Mouse (Mus musculus) liver, embryonic 15.5 days (tissue): ENCODE measurements around the gene Nol4l. TPM values are rescaled to one million over a fixed set of nuclear protein-coding genes. Genes with fewer than 3 reads are reported as not detected.
"Not testable (repeated sequence)": the region's sequence is repeated elsewhere in the genome, so short reads cannot be mapped to it uniquely, and the experiment has no call there.

Experiments used
- ATAC-seq: fragments of 200-750 bp; cut with Nextera tagmentation; 2 replicates; pipeline ENCODE4 v1.8.0; 2017; ENCODE audit warnings: moderate number of reproducible peaks, mild to moderate bottlenecking, moderate library complexity; ENCODE audit not compliant: insufficient read depth
- H3K27ac ChIP-seq: fragments of 300-500 bp; sonication (generic); replicated peaks from 2 replicates; pipeline ENCODE4 v1.5.1; 2015; ENCODE audit warnings: mild to moderate bottlenecking, inconsistent platforms
- H3K27me3 ChIP-seq: fragments of 300-500 bp; sonication (generic); 2 replicates; pipeline ENCODE4 v1.6.1; 2015; ENCODE audit warnings: mild to moderate bottlenecking, inconsistent platforms
- H3K36me3 ChIP-seq: fragments of 300-500 bp; sonication (generic); replicated peaks from 2 replicates; pipeline ENCODE4 v1.6.1; 2015; ENCODE audit warnings: moderate library complexity, mild to moderate bottlenecking, inconsistent platforms
- H3K4me1 ChIP-seq: fragments of 300-500 bp; sonication (generic); replicated peaks from 2 replicates; pipeline ENCODE4 v1.6.1; 2015; ENCODE audit warnings: inconsistent platforms
- H3K4me2 ChIP-seq: fragments of 300-500 bp; sonication (generic); 2 replicates; pipeline ENCODE4 v1.6.1; 2015; ENCODE audit warnings: moderate library complexity, mild to moderate bottlenecking, inconsistent platforms
- H3K4me3 ChIP-seq: fragments of 300-500 bp; sonication (generic); replicated peaks from 2 replicates; pipeline ENCODE4 v1.5.1; 2015; ENCODE audit warnings: mild to moderate bottlenecking, inconsistent platforms
- H3K9ac ChIP-seq: fragments of 300-500 bp; sonication (generic); 2 replicates; pipeline ENCODE4 v1.6.1; 2015; ENCODE audit warnings: moderate library complexity, mild to moderate bottlenecking, inconsistent platforms
- H3K9me3 ChIP-seq: fragments of 300-500 bp; sonication (generic); replicated peaks from 2 replicates; pipeline ENCODE4 v1.6.1; 2016; ENCODE audit warnings: inconsistent platforms
- WGBS: fragments of 180-500 bp; shearing (Covaris S2); methylation state at CpG from one replicate; pipeline ENCODE4 v1.1.7; 2015; ENCODE audit warnings: mixed read lengths; ENCODE audit not compliant: insufficient replicate concordance; 5-methylcytosine and 5-hydroxymethylcytosine counted together
- polyA plus RNA-seq: library from polyadenylated mRNA; unstranded; fragments of >200 nt; fragmentation: Nextera tagmentation; extraction: Ambion mirVana; gene quantifications from 2 replicates; pipeline ENCODE4 v1.2.1, GENCODE M21; 2015

Nol4l gene
- polyA plus RNA-seq, 1 experiment from 2014 or later = 4.9 TPM

DNA sequence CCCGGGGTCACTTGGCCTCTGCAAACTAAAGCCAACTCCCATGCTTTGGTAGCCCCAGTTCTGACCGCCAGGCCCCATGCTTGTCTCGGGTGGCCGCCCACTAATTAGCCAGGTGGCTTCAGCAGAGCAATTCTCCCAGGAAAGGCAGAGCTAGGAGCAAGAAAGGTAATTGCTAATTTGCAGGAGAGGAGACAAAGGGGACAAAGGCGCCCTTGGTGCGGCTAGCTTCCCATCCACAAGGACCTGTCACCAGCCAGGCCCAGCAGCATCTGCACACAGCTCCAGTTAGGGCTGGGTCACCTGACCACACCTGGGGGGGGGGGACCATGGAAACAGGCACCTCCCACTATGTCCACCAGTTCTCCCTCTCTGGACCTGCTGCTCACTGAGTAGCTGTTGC, 18.2 kb downstream of the Nol4l start:
- no peak overlapping the region for H3K9ac ChIP-seq
- H3K4me3 ChIP-seq = no peak overlapping the region
- H3K9me3 ChIP-seq = no peaks in the 10 kb centered on the region
- no peak overlapping the region for H3K4me2 ChIP-seq
- peaks cover 88% of the 10 kb centered on the region for H3K4me1 ChIP-seq
- H3K36me3 ChIP-seq = no peaks in the 10 kb centered on the region
- 76% methylated on average over 6 of the region's 6 CpGs for WGBS
- ATAC-seq = no peak
- no peaks in the 10 kb centered on the region for H3K27me3 ChIP-seq
- no peak overlapping the region for H3K27ac ChIP-seq

DNA sequence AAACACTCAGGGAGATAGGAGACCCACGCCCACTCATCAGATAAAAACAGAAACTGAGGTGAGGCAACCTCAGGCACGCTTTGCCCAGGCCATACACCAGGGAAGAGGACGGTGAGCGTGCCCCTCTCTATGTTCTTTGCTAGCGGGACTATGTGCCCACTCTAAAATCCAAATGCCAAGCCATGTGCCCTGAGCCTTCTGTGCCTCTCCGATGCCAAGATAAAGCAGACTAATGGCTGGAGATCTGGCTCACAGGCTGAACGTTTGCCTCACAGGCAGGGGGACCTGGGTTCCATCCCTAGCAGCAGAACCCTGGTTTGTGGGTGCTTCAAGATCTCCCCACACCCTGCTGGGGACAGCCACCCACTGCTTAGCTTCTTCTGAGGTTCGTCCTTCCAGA, 19.6 kb downstream of the Nol4l start:
- 48% methylated on average over 8 of the region's 8 CpGs for WGBS
- Histone ChIP-seq H3K27ac (peak overlapping the region; percentile 30), H3K4me1 (peaks cover 88% of the 10 kb centered on the region), H3K27me3 (no peaks in the 10 kb centered on the region), H3K4me3 (no peak overlapping the region), H3K4me2 (peak overlapping the region; percentile 23), H3K36me3 (no peaks in the 10 kb centered on the region), H3K9me3 (no peaks in the 10 kb centered on the region), H3K9ac (peak overlapping the region; percentile 27; the same call in 1 of the 2 replicates)
- no peak for ATAC-seq

DNA sequence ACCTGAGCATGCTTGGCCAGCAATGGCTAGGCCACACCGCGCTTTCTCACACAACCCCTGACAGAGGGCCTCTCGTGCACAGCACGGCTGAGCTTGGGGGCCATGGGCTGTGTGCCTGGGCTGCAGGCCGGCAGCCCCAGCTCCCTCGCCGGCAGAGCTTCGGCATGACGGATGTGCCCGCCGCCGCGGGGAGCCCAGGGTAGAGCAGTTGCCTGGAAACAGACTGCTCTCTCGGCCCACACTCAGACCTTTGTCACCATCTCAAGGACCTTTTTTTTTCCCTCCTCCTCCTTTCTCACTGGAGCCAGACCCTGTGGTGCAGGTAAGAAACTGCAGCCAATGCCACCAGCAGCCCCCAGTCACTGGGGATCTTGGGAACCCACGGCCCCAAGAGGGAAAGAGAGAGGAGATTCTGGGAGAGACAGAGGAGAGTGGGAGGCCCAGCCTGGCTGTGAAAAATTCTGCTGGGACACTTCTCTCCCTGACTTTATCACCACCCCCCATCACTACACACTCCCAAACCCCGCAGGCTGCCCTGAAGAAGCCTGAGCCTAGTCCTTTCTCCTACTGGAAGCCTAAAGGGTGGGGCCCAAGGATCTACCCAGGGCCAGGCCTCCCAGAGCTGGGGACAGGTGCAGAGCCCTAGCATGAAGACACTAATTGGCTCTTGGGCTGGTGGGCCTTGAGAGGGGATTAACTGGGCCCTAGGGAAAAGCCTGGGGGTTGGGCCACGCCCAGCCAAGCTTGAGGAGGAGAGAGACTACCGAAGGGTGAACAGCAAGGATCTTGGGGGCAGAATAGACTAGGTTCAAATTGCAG, 20.4 kb downstream of the Nol4l start:
- peak overlapping the region; percentile 30; the same call in 1 of the 2 replicates for H3K27ac ChIP-seq
- 0 out of 2 replicates have a peak overlapping the region, but pooled peaks have one; percentile 15 for H3K9ac ChIP-seq
- H3K9me3 ChIP-seq = no peaks in the 10 kb centered on the region
- no peaks in the 10 kb centered on the region for H3K36me3 ChIP-seq
- no peak for ATAC-seq
- peak overlapping the region; percentile 23 for H3K4me2 ChIP-seq
- peaks cover 88% of the 10 kb centered on the region for H3K4me1 ChIP-seq
- no peak overlapping the region for H3K4me3 ChIP-seq
- no peaks in the 10 kb centered on the region for H3K27me3 ChIP-seq
- 32% methylated on average over 18 of the region's 18 CpGs for WGBS

DNA sequence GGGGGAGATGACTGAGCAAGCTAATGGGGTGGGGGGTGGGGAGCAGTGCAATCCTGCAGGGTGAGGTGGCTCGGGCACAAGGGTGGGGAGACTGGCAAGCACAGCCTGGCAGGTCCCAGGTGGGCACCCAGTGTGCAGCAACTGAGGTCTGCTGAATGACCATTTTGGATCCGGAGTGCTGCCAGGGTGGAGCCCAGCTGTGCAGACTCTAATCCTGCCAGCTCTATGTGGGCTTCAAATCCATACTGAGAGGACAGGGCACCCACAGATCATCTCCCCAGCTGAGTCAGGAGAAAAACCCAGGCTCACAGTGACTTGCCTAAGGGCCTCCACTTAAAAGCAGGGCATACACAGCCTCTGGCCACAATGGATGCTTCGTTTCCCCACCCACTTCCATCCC, 21.4 kb downstream of the Nol4l start:
- H3K4me2 ChIP-seq = no peak overlapping the region
- peaks cover 83% of the 10 kb centered on the region for H3K4me1 ChIP-seq
- H3K27ac ChIP-seq = no peak overlapping the region

DNA sequence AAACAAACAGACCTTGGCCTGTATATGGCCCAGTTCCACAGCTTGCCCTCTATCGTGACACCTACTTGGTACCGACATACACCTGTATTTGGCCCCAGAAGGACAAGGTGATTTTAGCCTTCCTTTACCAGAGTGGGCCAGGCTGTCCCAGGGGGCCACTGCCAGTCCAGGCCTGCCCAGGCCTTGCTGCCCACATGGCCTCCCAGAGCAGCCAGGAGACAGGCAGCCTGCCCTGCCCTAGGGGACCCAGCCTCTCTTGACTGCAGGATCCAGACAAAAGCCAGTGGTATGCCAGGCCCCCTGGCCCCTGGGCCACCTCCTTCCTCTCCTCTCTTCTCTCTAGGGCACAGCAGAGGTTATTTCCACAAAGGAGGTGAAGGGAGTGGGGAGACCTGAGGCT, 21.8 kb downstream of the Nol4l start:
- H3K9ac ChIP-seq = no peak overlapping the region
- peaks cover 79% of the 10 kb centered on the region for H3K4me1 ChIP-seq
- no peaks in the 10 kb centered on the region for H3K9me3 ChIP-seq
- H3K27ac ChIP-seq = peak overlapping the region; percentile 19; the same call in 1 of the 2 replicates
- H3K4me3 ChIP-seq = no peak overlapping the region
- ATAC-seq = no peak
- no peaks in the 10 kb centered on the region for H3K27me3 ChIP-seq
- no peak overlapping the region for H3K4me2 ChIP-seq
- no peaks in the 10 kb centered on the region for H3K36me3 ChIP-seq
- WGBS = 88% methylated on average over 2 of the region's 2 CpGs

More for the DNA sequence above, 21.4 kb downstream of the Nol4l start:
- H3K4me3 ChIP-seq = no peak overlapping the region
- no peaks in the 10 kb centered on the region for H3K36me3 ChIP-seq
- no peaks in the 10 kb centered on the region for H3K27me3 ChIP-seq
- ATAC-seq = no peak
- no peak overlapping the region for H3K9ac ChIP-seq
- WGBS = 81% methylated on average over 3 of the region's 3 CpGs
- H3K9me3 ChIP-seq = no peaks in the 10 kb centered on the region

DNA sequence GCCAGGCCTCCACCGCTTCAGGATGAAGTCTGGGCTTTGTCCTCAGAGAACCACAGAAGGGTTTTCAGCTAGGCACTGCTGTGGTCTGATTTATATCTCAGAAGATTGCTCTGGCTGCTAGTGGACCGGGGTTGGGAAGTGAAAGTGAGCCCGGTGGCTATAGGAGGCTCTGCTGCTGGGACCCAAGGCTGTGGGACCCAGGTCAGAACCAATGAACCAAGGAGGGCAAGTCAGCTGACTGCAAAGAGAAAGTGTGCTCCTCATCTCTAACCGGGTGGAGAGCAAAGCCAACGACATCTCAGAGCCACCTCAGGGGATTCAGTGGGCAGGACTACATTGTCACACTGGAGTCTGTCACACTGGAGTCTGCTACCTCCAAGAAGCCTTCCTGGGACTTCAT, 23.4 kb downstream of the Nol4l start:
- H3K9me3 ChIP-seq = no peaks in the 10 kb centered on the region
- H3K9ac ChIP-seq = no peak overlapping the region
- no peak overlapping the region for H3K27ac ChIP-seq
- no peak overlapping the region for H3K4me2 ChIP-seq
- peaks cover 63% of the 10 kb centered on the region for H3K4me1 ChIP-seq
- WGBS = 65% methylated on average over 5 of the region's 5 CpGs
- no peaks in the 10 kb centered on the region for H3K27me3 ChIP-seq
- H3K4me3 ChIP-seq = no peak overlapping the region
- H3K36me3 ChIP-seq = no peaks in the 10 kb centered on the region
- ATAC-seq = no peak

DNA sequence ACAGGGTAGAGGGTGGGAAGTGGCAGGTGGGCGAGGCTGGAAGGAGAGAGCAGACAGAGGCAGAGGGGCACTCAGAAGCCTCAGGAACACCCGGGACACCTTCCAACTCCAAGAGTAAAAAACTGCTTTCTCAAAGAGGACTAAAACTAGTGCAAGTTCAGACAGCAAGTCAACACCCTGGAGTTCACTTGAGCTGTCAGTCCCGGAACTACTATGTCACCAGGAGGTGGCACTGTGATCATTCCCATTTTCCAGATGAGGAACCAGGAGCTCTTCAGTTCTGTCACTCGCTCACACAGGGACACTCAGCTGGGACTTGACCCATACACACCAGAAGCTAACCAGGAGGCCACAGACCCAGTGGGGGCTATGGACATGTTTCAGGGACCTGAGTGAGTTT, 30.6 kb downstream of the Nol4l start:
- no peak overlapping the region for H3K4me2 ChIP-seq
- H3K9ac ChIP-seq = no peak overlapping the region
- no peaks in the 10 kb centered on the region for H3K36me3 ChIP-seq
- peak overlapping the region; percentile 97 for H3K27ac ChIP-seq
- peaks cover 55% of the 10 kb centered on the region for H3K4me1 ChIP-seq
- H3K27me3 ChIP-seq = no peaks in the 10 kb centered on the region
- no peak for ATAC-seq
- no peaks in the 10 kb centered on the region for H3K9me3 ChIP-seq
- 64% methylated on average over 4 of the region's 4 CpGs for WGBS
- H3K4me3 ChIP-seq = no peak overlapping the region

DNA sequence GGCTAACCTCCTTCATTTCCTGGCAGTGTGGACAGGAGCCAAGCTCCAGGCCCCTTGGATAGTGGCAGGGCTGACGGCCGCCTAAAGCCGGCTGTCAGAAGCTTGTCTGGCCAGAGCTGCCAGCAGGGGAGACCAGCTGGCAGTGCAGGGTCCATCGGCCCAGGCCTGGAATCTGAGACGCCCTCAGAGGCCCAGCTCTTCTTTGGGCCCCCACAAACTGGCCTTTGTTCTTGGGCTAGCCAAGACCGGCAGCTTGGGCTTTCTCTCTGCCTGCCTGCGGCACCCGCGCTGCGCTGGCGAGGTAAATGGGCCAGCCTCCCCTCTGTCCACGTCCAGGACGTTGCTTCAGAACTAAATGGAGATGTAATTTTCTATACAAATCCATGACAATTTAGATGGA, 32.9 kb downstream of the Nol4l start:
- Histone ChIP-seq H3K4me2 (no peak overlapping the region), H3K9ac (peak overlapping the region; percentile 50; the same call in 1 of the 2 replicates), H3K27me3 (no peaks in the 10 kb centered on the region), H3K36me3 (no peaks in the 10 kb centered on the region), H3K9me3 (no peaks in the 10 kb centered on the region), H3K27ac (peak overlapping the region; percentile 97), H3K4me3 (no peak overlapping the region), H3K4me1 (peaks cover 75% of the 10 kb centered on the region)
- 81% methylated on average over 13 of the region's 13 CpGs for WGBS
- ATAC-seq = no peak

DNA sequence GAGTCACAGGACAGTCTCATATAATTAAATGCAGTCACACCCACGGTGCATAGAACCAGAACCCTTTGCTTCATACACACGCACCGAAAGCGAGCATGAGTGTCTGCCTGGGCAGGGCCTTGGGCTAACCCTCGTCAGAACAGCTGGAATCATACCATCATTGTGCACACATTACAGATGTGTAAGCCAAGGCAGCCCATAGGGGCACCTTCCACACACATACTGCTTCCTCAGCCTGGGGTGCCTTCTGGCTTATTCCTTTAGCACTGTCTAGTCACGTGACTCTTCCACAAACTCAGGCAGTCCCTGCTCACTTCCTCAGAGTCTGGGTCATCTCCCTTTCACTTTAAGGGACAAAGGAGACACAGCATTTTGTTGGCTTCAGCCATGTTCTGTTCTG, 33.5 kb downstream of the Nol4l start:
- Histone ChIP-seq H3K4me3 (0 out of 2 replicates have a peak overlapping the region, but pooled peaks have one; percentile 4), H3K9me3 (no peaks in the 10 kb centered on the region), H3K27me3 (no peaks in the 10 kb centered on the region), H3K27ac (peak overlapping the region; percentile 97), H3K36me3 (no peaks in the 10 kb centered on the region), H3K4me1 (peaks cover 81% of the 10 kb centered on the region), H3K9ac (peak overlapping the region; percentile 50), H3K4me2 (peak overlapping the region; percentile 97)
- no peak for ATAC-seq
- 45% methylated on average over 6 of the region's 6 CpGs for WGBS

DNA sequence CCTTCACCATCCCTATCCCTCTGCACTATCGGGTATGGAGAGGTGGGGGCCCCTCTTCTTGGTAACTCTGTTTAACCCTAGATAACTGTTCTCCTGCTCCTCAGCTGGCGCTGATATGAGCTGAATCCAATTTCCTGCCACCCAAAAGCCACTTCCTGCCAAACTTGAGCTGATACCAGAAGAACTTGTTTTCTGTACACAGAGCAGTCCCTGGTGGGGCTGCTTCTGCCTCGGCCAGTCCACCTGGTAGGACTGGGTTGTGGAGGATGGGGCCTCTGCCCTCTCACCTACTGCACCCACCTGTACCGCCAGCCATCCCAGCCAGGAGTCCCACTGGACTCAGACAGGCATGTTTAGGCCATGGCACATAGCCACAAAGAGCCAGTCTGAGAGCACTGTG, 34.0 kb downstream of the Nol4l start:
- H3K4me3 ChIP-seq = peak overlapping the region; percentile 4; the same call in 1 of the 2 replicates
- H3K9ac ChIP-seq = peak overlapping the region; percentile 50
- H3K4me1 ChIP-seq = peaks cover 86% of the 10 kb centered on the region
- H3K27me3 ChIP-seq = no peaks in the 10 kb centered on the region
- 12% methylated on average over 4 of the region's 4 CpGs for WGBS
- H3K27ac ChIP-seq = peak overlapping the region; percentile 97
- H3K36me3 ChIP-seq = no peaks in the 10 kb centered on the region
- no peaks in the 10 kb centered on the region for H3K9me3 ChIP-seq
- ATAC-seq = peak; percentile 81
- peak overlapping the region; percentile 97 for H3K4me2 ChIP-seq

DNA sequence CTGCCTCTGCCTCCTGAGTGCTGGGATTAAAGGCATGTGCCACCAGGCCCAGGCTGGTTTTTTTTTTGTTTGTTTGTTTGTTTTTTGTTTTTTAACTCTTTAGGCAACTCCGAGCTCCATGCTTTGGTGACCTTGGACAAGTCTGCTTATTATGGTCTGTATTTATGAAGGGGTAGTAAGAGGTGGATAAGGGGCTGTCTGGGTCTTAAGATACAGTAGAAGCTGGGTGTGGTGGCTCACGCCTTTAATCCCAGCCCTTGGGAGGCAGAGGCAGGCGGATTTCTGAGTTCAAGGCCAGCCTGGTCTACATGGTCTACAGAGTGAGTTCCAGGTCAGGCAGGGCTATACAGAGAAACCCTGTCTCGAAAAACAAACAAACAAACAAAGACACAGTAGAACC, 34.4 kb downstream of the Nol4l start:
- H3K9ac ChIP-seq, H3K4me3 ChIP-seq, H3K9me3 ChIP-seq, H3K36me3 ChIP-seq, H3K27me3 ChIP-seq: not testable (repeated sequence)
- Histone ChIP-seq H3K4me1 (peaks cover 90% of the 10 kb centered on the region), H3K4me2 (peak overlapping the region; percentile 97), H3K27ac (peak overlapping the region; percentile 97)
- WGBS = 17% methylated on average over 4 of the region's 4 CpGs
- ATAC-seq = peak; percentile 71
